Mouse (Mus musculus) gastrocnemius, postnatal 14 days (tissue): ENCODE measurements around the gene Jchain. TPM values are rescaled to one million over a fixed set of nuclear protein-coding genes. Genes with fewer than 3 reads are reported as not detected.
"Not testable (repeated sequence)": the region's sequence is repeated elsewhere in the genome, so short reads cannot be mapped to it uniquely, and the experiment has no call there.

ENCODE experiments used
- DNase-seq: peaks from one replicate; pipeline ENCODE4 v3.0.0; 2021; ENCODE audit warnings: mixed read lengths
- intact Hi-C: fragments of 180-260 bp; cut with DNase I; formaldehyde crosslinking; loops from one replicate; pipeline ENCODE4 v1.15.1; 2025; ENCODE audit warnings: low total_unique reads
- long read RNA-seq, 2 experiments: library from polyadenylated mRNA; stranded (forward); transcript quantifications; one replicate each; pipeline ENCODE4 v2.0.0; 2021
- total RNA-seq, 2 experiments: library from RNA; stranded (reverse); gene quantifications; 2 replicates each; pipeline ENCODE4 v1.2.3; 2021

Gene Jchain
- under 1 TPM; 0.24 to 0.43 TPM for total RNA-seq
- long read RNA-seq, experiment 1: 0 reads
- long read RNA-seq, experiment 2, partial matches to known transcripts: 0 of 1 reads
- long read RNA-seq, experiment 2, other reads (novel, unspliced or antisense): 1 of 1 reads

DNA sequence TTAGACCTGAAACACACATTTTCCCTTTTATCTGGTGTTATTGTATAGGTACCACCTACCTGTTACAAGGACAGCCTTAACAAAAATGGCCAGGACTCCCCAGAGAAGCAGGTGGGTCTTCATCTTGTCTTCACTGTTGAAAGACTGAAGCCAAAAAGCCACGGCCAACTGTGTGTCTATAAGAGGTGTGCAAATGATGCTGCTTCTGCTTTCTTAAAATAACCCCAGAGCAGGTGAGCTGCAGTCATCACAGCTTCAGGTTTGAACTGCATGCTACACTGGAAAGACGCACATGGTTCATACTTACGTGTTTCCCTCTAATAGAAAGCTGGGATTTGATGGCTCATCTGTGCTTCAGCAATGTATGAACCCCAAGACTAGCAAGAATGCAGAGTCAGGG is at the start of gene Jchain:
Jchain (minus strand) TSS at position 235 of the 400 bp plus-strand sequence.
- no peak for DNase-seq
- intact Hi-C loops: no loop called here

DNA sequence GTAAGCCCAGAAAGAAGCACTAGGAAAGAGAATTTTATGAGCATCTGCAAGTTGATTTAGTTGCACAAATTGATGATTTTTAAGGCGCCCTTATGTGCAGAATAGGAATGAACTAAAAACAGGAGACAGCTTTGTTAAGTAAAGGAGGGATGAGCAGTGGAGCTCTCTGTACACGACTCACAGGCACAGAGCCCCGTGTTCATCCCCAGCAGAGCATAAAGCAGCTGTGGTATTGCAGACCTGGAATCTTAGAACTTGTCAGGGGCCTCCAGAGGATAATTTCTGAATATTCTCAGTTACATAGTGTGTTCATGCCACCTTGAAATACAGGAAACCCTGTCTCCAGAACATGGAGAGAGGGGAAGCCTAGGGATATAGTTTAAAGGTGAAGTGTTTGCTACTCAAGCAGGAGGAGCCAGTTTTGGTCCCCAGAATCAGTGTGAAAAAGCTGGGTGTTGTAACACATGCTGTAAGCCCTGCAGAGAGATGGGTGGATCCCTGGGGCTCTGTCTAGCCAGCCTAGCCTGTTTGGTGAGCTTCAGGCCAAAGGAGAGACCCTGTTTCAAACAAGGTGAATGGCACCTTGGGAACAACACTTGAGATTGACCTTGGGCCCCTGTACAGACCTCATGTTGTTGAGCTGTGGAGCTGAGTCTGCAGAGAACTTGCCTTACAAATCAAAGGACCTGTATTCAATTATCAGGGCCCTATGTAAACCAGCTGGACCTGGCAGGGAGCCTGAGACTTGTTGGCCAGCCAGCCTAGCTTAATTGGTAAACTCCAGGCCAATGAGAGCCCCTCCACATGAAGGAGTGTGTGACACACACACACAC is 48.0 kb upstream of the Jchain start:
- DNase-seq: no peak
- intact Hi-C loops: no loop called here

DNA sequence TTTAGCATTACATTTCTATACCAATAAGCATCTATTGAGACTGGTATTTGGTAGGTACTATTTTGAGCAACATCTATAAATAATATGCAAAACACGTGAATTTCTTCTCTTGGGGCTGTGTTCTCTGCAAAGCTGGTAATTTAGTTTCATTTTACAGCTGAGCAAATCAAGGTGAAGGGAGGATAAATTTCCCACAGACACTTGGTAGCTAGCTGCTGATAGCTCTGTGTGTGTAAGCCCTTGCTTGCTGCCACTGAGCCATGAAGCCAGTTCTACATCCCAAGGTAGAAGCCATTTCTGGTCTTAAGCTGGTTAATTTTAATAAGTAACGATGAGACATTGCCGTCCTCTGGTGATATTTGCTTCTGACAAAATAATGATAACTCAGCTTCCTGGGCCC is 47.1 kb upstream of the Jchain start:
- intact Hi-C loops: no loop called here

DNA sequence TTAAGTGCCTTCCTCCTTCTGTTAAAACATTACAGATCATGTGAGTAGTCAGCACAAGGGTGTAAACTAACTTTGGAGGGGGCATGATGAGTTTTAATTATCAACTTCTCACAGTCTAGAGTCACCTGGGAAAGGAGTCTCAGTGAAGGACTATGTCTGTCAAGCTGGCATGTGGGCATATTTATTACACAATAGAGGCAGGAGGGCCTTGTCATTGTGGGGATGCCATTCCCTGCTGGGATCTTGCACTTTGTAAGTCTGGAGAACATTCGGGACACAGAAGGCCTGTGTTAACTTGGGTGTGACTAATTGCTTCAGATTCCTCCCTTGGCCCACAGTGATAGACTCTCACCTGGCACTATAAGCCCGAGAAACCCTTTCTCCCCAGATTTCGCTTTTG is 41.9 kb upstream of the Jchain start:
- intact Hi-C loops: no loop called here
- no peak for DNase-seq

More for the DNA sequence above, 47.1 kb upstream of the Jchain start:
- no peak for DNase-seq

DNA sequence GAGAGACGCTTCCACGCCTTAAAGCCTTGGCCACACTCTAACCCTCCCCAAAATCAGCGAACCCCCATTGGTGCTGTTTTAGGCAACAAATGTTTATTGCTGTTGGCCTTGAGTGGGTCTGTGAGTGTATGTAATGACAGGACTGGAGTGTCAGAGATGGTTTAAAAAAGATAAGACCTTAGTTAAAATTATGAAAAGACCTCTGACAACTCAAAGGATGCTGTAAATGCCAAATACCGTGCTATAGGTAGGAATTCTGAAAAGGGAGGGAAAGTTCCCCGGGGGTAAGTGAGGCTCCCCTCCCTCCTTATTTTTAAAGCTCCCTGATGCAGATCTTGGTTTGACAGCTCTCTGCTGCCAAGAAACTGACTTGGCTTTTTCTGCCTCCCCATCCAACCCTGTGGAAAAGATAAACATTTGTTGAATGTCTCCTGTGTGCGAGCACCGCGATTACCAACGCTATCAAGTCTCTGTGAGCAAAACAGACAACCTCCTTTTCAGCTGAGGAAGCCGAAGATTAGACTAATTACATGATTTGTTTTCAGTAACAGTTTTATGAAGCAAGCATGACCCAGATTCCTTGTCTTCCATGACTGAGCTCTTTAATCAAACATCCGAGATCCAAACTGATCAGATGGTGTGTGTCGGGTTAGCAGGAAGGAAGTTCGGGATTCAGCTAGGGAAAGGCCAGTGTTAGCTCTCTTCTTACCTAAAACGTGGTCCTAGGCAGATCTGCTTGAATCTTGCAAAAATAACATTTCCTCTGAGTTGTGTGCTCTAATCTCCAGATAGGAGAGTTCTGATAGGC is 38.5 kb upstream of the Jchain start:
- no peak for DNase-seq
- intact Hi-C loops: no loop called here

DNA sequence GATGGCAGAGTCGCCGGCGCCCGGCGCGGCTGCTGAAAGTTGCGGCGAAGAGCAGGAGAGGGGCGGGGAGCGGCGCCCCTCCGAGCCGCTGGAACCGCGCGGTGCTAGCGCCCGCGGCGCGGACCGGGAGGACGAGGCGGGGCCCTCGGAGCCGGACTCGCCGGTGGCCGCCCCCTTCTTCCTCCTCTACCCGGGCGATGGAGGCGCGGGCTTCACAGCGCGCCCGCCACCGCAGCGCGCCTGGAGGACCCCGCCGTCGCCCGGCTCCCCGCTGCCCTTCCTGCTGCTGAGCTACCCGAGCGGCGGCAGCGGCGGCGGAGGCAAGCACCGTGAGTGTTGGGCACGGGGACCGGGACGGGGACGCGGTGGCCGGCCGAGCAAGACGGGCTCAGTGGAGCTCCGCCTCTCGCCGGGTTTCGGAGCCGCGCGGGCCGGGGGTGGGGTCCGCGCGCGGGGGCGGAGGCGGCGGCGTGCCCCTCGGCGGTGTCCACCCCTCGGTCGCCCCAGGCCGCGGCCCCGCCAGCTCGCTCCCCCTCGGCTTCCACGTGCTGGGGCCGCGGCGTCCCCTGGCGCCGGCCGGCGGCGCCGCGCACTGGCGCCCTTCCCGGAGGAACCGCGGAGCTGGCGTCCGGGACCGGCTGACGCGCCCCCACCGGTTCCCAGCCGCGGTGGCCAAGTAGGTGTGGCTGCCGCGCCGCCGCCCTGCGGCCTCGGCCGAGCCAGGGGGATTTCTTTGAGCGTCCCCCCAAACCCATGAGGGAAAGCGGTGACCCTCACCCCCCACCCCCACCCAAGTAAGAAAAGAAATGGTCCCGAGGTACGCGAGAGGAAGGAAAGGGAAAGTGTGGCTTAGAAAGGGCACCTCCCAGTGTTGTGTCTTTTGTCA is 37.7 kb upstream of the Jchain start:
- peak; percentile 78 for DNase-seq
- intact Hi-C loops: no loop called here

DNA sequence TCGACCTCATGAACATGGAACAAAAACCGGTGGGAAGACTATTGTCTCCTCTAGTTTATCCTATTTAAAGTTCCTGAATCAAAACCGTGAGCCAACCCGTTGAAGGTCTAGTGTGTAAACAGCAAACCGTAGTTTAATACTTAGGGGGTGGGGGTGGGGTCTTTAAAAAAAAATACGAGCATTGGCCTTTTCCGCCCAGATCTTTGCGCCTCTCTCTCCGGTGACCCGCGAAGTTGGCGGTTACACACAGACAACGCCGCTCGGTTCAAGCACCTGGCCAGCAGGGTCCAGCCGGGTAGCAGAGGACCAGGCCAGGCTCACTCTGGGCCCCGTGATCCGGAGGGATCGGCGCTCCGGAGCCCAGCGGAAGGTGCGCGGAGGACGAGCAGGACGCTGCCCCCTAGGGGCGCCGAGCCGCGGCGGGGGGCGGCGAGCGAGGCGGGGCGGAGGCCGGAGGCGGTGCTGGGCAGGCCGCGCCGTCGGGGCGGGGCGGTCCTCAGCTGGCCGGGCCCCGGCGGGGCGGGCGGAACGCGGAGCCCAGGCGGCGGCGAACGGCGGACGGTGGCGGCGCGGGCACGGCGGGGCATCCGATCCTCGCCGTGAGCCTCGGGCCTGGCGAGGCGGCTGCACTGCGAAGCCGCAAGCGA is 36.9 kb upstream of the Jchain start, which contains the start of gene Rufy3:
Rufy3 (plus strand) TSS at position 540 of the 647 bp plus-strand sequence.
- peak; percentile 87 for DNase-seq
- intact Hi-C loops: no loop called here

DNA sequence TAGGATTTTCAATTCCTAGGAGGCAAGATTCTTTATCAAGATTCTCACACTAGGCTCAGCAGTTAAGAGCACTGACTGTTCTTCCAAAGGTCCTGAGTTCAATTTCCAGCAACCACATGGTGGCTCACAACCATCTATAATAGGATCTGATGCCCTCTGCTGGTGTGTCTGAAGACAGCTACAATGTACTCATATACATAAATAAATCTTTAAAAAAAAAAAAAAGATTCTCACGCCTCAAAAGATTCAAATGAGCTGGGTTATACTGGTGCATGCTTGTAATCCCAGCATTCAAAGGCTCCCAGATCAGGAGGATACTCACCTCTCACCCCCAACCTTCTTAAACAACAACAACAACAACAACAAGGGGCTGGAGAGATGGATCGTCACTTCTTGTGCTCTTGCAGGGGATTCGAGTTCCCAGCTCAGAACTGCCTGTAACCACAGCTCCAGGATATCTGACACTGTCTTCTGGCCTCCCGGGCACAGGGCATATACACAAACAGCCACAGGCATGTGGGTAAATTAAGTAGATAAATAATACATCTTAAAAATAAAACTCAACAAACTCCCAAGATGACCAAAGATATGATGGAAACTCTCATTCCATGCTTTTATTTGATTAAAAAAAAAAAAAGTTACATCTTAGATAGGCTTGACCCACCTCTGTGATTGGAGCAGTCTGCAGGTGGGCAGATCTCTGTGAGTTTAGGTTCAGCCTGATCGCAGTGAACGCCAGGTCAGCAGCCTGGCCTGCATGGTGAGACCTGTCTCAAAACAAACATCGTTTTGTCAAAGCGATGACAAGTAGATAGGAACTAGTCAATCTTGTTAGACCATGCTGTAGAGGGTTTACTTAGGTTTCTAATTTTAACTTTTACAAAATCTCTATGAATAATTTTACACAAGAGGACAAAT is 35.4 kb upstream of the Jchain start:
- no peak for DNase-seq
- intact Hi-C loops: no loop called here

DNA sequence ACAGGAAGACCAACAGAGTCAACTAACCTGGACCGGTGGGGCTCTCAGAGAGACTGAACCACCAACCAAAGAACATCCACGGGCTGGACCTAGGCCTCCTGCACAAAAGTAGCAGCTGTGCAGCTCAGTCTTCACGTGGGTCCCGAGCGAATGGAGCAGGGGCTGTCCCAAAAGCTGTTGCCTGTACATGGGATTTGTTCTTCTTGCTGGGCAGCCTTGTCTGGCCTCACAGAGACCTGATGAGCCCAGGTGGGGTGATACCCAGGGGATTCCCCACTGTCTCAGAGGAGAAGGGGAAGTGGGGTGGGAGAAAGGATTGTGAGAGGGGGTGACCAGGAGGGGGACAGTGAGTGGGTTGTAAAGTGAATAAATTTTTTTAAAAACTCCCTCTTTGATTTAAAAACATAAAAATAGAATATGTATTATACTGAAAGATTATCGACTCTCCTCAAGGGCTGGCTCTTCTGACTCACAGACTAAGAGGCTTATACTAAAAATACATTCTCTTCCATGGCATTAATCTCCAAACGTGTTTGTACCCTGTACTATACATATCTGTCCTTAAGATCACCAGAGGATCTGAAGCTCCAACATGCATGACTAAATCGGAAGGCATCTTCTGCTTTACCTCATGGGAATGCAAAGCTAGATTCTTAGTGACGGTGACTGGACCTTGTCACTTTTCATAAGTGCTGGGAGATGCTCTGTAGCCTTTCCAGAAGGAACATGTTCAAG is 33.6 kb upstream of the Jchain start:
- no peak for DNase-seq
- intact Hi-C loops: no loop called here

DNA sequence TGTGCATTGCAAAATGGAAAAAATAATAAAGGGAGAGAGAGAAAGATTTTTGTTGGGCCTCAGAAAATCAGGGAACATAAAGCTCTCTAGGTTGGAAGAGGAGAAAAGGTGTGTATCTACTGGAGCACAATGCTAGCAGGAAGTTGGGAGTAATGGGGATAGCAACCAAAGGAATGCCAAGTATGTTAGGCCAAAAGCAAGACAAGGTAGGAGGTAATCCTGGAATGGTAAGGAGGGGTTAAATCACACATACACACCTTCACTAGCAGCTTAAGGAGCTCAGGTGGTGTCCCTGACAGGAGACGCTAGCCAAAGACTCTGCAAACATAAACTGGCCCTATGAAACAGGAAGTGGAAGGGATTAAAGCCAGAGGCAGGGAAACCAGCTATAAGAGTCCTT is 31.3 kb upstream of the Jchain start:
- intact Hi-C loops: no loop called here
- DNase-seq: no peak

DNA sequence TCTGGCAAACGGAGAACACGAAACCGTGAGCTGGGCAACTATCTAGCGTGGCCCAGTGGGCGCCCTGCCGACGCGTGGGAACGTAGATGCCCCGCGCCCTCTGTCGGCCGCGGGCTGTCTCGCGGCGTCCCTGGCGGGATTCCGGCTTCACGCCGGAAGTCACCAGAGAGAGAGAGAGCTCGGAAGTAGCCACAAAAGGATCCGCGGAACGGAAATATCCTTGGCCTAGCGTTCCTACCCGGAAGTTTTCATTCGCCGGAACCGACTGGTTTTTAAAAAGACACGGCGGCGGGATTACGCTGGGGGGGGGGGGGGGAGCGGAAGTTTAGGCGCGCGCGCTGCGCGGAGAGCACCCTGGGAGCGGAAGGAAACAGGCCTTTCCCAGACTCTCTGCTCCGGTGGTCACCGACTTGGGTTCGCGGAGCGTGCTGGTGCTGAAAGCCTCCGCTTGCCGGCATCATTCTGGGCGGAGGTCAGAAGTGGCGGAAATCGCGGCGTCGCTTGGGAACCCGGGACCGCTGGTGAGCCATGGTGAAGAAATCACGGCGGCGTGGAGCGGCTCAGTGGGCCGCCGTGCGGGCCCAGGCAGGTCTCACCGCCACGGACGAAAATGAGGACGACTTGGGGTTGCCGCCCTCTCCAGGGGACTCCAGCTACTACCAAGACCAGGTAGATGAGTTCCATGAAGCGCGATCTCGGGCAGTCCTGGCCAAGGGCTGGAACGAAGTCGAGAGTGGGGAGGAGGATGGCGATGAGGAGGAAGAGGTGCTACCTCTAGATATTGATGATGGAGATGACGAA is 26.6 kb upstream of the Jchain start, which contains the start of gene Utp3:
Utp3 (plus strand) TSS at position 377 of the 801 bp plus-strand sequence.
- DNase-seq: peak; percentile 91
- intact Hi-C loops: no loop called here

DNA sequence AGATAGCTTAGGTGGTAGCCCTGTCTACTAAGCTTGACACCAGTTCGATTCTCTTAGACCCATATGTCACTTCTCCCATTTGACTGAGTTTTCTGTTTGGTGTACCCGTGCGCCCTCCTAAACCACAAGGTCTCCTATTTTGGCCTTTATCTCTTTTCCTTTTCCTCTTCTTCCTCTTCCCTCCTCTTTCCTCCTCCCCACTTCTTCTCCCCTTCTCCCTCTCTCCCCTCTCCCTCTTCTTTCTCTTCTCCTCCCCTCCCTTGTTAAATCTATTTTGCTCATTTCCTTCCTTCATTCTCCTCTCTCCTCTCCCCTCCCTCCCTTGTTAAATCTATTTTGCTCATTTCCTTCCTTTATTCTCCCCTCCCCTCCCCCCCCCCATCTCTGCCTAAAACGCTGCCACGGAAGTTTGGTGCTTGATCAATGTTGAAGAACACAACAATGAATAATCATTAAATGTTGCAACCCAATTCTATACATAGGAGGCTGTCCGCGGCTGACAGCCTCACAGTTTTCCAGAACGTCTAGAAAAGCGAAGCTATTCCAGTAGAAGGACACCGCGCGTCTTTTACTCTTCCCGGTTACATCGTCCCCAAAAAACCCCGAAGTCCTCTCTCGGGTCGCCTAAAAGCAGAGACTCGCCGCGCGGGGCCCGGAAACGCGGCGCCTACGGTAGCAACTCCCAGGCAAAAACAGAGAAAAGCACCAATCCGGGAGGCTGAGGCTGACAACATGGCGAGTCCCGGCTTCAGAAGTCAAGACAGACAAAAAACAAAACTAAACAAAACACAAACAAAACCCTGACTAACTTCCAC is 25.8 kb upstream of the Jchain start:
- intact Hi-C loops: no loop called here
- DNase-seq: no peak

DNA sequence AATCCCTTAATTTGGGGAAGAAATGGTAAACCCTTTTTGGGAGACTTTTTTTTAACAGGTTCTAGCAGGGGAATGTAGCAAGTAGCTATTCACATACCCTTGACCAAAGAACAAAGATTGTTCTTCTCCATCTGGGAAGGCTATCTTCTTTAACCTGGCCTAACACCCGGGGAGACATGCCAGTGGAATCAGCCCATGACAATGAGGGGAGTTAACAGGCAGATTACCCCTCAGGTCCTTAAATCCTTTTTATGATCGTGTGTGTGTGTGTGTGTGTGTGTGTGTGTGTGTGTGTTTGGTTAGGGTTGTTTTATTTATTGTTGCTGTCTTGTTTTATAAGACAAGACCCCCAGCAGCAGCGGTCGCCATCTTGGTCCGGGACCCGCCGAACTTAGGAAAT is 17.8 kb upstream of the Jchain start:
- no peak for DNase-seq
- intact Hi-C loops: no loop called here

DNA sequence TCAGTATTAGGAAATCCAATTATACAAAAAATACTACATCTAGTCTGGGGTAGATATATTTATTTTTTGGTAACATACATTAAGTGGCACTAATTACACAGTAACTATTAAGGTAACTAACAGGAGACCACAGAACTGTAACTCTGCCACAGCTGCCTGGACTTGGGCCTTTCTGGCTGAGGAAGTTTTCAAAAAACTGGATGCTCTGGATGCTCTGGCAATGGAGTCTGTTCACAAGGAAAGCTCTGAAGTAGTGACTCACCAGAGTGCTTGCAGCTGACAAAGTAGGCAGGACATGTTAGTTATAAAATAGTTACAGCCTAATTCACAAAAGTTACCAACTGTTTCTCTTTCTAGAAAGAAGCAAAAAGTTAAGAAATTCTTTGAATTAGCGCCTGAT is 16.7 kb upstream of the Jchain start:
- DNase-seq, intact Hi-C loops: not testable (repeated sequence)

DNA sequence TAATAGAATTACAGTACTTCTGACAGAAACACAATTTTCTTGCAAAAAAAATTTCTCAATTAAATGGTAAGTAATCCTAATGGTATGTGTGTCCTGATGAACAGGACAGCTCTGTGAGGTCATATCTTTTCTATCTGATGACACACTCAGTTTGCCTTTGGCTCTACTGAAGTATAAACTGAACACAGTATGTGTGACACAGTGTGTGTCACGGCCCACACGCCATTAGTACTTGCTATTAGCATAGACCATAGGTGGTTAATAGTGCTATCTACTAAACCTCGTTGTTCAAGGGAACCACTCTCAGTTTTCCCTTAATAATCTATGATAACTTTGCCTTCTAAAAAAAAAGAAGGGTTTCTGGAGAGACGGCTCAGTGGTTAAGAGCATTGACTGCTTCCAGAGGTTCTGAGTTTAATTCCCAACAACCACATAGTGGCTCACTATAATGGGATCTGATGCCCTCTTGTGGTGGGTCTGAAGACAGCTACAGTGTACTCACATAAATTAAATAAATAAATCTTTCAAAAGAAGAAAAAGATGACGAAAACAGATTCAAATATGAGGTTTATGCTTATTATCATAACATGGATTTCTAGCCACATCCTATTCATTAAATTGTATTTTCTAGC is 15.1 kb upstream of the Jchain start:
- intact Hi-C loops: no loop called here
- peak; percentile 23 for DNase-seq
